Mouse (Mus musculus): ENCODE data around the gene Pfn1.

The Pfn1 gene

GRCm38 (mm10) chr11:70674501-70674900 lies 20.1 kb upstream of the Pfn1 start:
- no peak for DNase-seq (ENCODE audit: low read depth, low spot score)

GRCm38 (mm10) chr11:70674014-70674413 lies 19.6 kb upstream of the Pfn1 start:
- no peak for DNase-seq (ENCODE audit: low read depth, low spot score)

- DNase-seq (ENCODE audit: low read depth, low spot score) = peak; percentile 72
These were observed 17.0 kb upstream of the Pfn1 start for GRCm38 (mm10) chr11:70671333-70672047.

- DNase-seq (ENCODE audit: low read depth, low spot score) = peak; percentile 56
These were observed 16.0 kb upstream of the Pfn1 start for GRCm38 (mm10) chr11:70670483-70670882.

GRCm38 (mm10) chr11:70669582-70670345 lies 15.3 kb upstream of the Pfn1 start:
- DNase-seq (ENCODE audit: low read depth, low spot score) = peak; percentile 48

GRCm38 (mm10) chr11:70668771-70669505 lies 14.5 kb upstream of the Pfn1 start, which contains the start of gene Spag7:
Gene Spag7, minus strand, starts transcription at chr11:70669416.
- DNase-seq (ENCODE audit: low read depth, low spot score) = peak; percentile 97

- no peak for DNase-seq (ENCODE audit: low read depth, low spot score)
These were observed 13.9 kb upstream of the Pfn1 start for GRCm38 (mm10) chr11:70668335-70668770.

- DNase-seq (ENCODE audit: low read depth, low spot score) = no peak
These were observed 13.1 kb upstream of the Pfn1 start for GRCm38 (mm10) chr11:70667271-70668150.

- no peak for DNase-seq (ENCODE audit: low read depth, low spot score)
These were observed 12.2 kb upstream of the Pfn1 start for GRCm38 (mm10) chr11:70666687-70667086.

GRCm38 (mm10) chr11:70664741-70665140 lies 10.3 kb upstream of the Pfn1 start:
- DNase-seq (ENCODE audit: low read depth, low spot score) = no peak

- DNase-seq (ENCODE audit: low read depth, low spot score) = no peak
These were observed 9.5 kb upstream of the Pfn1 start for GRCm38 (mm10) chr11:70663957-70664356.

- DNase-seq (ENCODE audit: low read depth, low spot score) = no peak
These were observed 8.7 kb upstream of the Pfn1 start for GRCm38 (mm10) chr11:70663101-70663500.

GRCm38 (mm10) chr11:70660571-70660970 lies 6.1 kb upstream of the Pfn1 start:
- no peak for DNase-seq (ENCODE audit: low read depth, low spot score)

GRCm38 (mm10) chr11:70658942-70659341 lies 4.5 kb upstream of the Pfn1 start:
- DNase-seq (ENCODE audit: low read depth, low spot score) = no peak

- no peak for DNase-seq (ENCODE audit: low read depth, low spot score)
These were observed 4.1 kb upstream of the Pfn1 start for GRCm38 (mm10) chr11:70658521-70658920.

- no peak for DNase-seq (ENCODE audit: low read depth, low spot score)
These were observed 3.5 kb upstream of the Pfn1 start for GRCm38 (mm10) chr11:70657991-70658390.

- no peak for DNase-seq (ENCODE audit: low read depth, low spot score)
These were observed 3.1 kb upstream of the Pfn1 start for GRCm38 (mm10) chr11:70657573-70657972.

- no peak for DNase-seq (ENCODE audit: low read depth, low spot score)
These were observed 2.5 kb upstream of the Pfn1 start, which contains the start of gene Eno3 for GRCm38 (mm10) chr11:70656964-70657363. Gene Eno3, plus strand, starts transcription at chr11:70657202.

- no peak for DNase-seq (ENCODE audit: low read depth, low spot score)
These were observed 2.0 kb upstream of the Pfn1 start for GRCm38 (mm10) chr11:70656456-70656927.

- DNase-seq (ENCODE audit: low read depth, low spot score) = no peak
These were observed 1.4 kb upstream of the Pfn1 start for GRCm38 (mm10) chr11:70655571-70656455.
